Mouse (Mus musculus) cerebellum, postnatal 36 days (tissue): ENCODE data around the gene Apoa2.

Source experiments
- DNase-seq, 2 experiments: peaks; one replicate each; pipeline ENCODE4 v3.0.0; 2021 to 2022; ENCODE audit warnings: mixed read lengths in 2 of 2

Apoa2 gene

DNA sequence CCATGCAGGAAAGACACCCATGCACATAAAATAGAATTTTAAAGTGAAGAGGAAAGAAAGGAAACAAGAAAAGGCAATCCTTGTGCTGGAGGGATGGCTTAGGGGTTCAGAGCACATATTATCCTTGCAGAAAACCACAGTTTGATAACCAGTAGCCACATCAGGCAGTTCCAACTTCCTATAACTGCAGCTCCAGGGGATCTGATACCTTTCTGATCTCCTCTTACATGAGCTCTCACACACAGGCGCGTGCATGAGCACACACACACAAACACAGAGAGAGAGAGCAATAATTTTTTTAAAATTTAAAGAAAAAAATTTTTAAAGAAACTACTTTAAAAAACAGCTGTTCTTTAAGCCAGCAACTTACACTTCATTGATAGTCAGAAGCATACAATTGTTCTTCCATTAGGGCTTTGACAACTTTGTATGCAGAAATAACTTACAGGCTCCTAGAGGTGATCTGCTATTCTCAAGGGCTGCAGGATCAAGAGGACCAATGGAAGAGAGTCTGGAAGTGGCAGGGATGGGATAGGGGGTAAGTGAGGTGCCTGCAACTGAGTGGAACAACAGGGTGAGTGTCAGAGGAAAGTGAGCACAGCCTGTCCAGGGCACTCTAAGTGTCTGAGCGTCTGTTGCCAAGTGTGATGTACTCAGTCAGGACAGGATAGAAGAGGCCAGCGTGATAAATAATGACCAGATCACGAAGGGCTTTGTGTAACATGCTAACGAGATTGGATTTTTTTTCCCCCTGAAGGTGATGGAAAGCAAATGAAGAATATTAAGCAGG lies 19.0 kb upstream of the Apoa2 start:
- no peak for DNase-seq

GRCm38 (mm10) chr1:171209409-171209808 lies 15.4 kb upstream of the Apoa2 start:
- no peak for DNase-seq

DNA sequence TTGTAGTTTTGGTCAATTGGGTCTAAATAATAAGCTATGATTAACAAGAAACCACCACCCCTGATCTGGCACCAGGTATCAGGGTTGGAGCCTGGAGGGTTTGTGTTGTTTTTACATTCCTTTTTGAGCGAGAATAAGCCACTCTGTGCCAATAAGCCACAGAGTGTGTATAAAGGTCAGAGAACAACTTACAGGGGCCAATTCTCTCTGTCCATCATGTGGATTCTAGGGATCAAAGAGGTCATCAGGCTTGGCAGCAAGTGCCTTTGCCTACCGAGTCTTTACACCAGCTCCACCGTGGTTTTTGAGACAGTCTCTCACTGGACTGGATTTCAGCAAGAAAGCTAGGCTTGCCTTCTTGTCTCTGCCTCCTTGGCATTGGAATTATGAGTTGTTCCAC lies 12.0 kb upstream of the Apoa2 start:
- no peak for DNase-seq

GRCm38 (mm10) chr1:171213801-171214496 lies 10.9 kb upstream of the Apoa2 start, which contains the start of gene Nr1i3:
Nr1i3 (plus strand) TSS chr1:171213970.
- DNase-seq, result no peak

DNA sequence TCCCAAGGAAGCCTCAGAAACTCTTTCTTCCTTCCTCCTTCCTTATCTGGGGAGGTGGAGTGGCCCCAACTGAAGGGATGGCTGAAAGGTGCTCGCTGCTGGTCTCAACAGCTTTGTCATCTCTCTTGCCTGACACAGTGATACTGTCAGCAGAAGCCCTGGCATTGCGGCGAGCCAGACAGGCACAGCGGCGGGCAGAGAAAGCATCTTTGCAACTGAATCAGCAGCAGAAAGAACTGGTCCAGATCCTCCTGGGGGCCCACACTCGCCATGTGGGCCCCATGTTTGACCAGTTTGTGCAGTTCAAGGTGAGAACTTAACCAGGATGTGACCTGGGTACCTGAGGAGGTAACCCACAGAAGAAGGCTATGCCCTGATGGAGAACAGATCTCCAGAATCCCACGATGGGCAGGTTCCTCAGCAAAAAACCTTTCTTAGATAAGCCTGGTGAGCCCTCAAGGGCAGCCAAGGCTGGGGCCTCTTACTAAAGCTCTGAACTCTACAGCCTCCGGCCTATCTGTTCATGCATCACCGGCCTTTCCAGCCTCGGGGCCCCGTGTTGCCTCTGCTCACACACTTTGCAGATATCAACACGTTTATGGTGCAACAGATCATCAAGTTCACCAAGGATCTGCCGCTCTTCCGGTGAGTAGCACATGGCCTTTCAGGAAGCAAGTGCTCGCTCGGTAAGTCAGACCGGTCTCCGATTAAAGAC lies 8.5 kb upstream of the Apoa2 start:
- no peak for DNase-seq

DNA sequence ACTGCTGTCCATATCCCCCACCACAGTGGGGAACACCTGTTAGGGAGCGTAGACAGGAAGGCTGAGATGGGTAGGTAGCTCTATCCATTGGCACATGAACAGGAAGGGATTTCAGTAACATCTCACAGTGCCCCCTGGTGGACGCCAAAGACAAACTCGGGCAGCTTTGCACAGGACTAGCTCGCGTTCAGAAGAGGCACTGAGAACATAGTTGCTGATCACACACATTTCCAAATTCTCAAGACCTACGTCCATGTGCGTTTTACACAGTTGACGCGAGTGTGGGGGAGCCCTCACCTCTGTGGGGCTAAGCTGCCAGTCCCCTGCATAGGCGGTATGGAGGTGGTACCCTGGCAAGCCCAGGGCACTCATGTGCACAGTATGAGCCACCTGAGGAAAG lies 4.0 kb upstream of the Apoa2 start:
- peak; percentile 89 to 90 for DNase-seq

- peak in 1 of 2 experiments; percentile 20 for DNase-seq
These were observed 3.3 kb upstream of the Apoa2 start for GRCm38 (mm10) chr1:171221281-171222193.

DNA sequence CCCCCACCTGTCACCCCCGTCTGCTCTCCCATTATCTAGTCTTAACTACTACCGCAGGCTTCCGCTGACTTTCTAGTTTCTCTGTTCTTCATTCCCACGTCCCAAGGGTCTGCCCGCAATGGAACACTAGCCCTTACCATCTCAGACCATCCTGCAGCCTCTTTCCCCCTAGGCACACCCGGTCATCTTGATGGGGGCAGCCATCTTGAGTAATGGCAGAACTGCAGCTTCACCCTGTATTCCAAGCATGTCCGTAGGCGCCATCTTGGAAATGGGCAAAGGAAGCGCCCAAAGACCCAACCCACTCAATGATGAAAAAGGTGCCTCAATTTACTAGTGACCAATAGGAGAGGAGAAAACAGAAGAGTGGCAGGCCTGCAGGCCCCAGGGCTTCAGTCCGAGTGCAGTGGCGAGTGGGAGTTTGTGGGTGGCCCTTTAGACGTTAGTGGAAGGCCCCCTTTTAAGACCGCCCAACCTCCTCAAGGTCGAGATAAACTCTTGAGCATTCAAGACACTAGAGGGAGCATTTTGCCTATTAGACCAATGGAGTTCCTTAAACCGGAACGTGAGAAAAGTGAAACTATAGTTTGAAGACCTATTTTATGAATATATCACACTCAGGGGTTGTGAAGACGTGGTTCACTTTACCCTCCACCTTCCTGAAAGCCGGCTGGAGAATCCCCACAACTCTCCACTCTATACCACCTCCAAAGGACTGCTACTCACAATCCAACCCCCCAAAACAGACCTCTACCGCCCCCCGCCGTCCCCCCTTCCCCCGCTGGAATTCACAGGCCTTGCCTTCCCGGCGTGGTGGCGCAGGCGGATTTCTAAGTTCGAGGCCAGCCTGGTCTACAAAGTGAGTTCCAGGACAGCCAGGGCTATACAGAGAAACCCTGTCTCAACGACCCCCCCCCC lies 2.4 kb upstream of the Apoa2 start, which contains the start of gene Tomm40l:
Gene Tomm40l (minus strand): TSS at position 277 of the 918 bp plus-strand sequence.
- DNase-seq, result peak; percentile 88 to 92

- DNase-seq, result no peak
These were observed 1.7 kb upstream of the Apoa2 start for GRCm38 (mm10) chr1:171223168-171223567.

DNA sequence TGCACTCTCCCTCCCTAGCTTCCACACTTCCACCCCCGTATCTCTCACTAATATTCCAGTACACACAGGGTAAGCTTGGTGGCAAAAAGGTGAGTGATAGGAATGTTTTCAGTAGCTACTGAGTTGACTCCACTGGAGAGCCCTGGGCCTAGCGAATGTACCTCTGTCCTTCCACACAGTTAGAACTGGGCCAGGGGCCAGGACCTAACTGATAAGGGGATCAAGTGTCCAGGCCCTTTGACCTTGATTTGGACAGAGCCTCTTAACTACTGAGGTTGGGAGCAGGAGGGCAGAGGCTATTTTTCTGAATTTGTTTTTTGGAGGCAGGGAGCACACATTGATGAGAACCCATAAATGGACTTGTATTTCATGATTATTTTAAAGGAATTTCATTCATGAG lies 1.1 kb upstream of the Apoa2 start:
- DNase-seq, result no peak

DNA sequence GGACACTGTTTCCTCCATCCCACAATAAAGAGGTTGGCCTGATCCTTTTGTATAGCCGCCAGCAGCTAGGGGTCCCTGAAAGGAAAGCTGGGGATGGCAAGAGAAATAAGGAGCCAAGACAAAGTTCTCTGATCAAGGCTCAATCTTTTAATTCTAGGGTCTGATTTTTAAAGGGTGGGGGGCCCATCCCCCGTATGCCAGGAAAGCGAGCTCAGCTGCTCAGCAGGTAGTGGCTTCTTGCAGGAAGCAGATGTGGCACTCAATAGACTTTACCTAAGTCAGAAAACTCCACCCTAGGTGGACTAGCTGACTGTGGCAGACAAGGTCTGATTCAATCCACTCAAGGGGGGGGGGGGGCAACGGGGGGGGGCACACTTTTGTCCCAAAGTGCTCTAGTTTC lies 1.9 kb downstream of the Apoa2 start:
- DNase-seq, result no peak

DNA sequence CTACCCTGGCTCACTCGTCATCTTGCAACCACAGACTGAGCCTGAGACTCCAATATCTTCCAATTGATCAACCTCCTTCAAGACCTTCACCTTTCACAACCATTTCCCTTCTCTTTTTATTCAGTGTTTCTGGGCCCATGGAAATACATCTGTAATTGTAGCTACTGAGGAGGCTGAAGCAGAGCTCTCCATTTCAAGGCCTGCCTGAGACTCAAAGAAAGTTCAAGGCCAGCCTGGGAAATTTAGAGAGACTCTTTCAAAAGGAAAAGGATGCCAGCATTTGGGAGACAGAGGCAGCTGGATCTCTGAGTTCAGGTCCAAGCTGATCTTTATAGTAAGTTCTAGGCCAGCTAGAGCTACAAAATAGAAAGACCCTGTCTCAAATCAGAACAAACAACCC lies 3.0 kb downstream of the Apoa2 start:
- no peak for DNase-seq

- DNase-seq, result no peak
These were observed 4.9 kb downstream of the Apoa2 start for GRCm38 (mm10) chr1:171229750-171230149.

GRCm38 (mm10) chr1:171230215-171230614 lies 5.4 kb downstream of the Apoa2 start:
- no peak for DNase-seq

DNA sequence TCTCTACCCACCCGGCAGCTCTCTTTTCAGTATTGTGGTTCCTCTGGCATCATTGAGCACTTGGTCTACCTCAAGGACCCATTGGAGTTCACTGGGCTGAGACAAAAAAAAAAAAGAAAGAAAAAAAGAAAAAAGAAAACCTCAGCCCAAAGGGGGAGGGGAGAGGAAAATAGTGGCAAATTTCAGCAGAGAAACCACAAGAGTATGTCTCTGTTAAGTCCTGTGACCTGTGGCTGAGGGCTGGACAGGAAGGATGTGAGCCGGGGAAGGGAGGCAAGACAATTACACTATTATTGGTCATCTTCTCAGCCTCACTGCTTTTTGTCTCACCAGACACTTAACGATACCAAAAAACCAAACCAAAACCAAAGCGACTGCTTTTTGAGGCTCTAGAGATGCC lies 7.0 kb downstream of the Apoa2 start:
- DNase-seq, result no peak

DNA sequence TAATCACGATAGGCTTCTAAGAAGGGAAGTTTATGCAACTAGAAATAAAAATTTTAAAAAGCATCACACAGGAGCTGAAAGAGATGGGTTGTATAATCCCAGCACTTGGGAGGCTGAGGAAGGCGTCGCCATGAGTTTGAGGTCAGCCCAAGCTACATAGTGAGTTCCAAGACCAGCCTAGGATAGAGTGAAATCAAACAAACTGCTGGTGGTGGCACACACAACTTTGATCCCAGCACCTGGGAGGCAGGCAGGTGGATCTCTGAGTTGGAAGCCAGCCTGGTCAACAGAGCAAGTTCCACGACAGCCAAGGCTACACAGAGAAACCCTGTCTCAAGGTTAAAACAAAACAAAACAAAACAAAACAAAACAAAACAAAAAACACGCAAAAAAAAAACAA lies 7.5 kb downstream of the Apoa2 start:
- no peak for DNase-seq

DNA sequence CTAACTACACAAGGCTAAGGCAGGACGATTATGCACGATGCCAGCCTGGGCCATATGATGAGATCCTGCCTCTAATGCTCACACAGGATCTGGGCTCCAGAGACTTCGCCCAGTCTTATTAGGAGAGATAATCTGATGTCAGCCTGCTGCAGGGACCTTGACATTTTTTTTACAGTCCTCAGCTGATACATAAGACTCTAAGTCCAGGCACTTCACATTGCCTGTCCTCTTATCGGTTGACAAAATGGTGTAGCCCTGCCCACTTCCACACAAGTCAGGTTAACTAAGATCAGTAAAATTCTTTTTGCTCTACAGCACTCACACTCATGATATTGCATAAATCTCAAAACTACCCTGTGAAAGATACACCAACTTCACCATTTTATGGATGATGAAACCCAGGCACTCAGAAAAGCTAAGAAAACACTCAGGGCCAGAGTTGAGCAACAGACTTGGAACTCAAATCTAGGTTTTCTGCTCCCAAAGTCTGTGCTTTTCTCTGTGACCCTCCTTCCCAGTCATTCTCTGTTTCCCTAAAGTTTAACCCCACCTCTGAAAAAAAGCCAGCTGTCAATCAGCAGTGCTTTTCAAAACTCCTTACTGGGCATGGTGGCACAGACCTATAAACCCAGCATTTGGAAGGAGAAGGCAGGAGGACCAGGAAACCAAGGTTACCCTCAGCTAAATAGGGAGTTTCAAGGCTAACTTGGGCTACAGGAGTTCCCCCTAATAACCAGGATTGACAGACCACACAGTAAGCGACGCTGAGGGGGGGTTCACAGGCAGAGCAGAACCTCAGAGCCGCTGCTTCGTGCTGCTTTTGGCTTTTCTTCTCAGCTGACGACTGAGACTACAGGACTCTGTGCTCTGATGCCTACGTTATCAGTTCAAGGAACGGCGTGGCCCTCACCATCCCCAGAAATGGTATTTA lies 8.2 kb downstream of the Apoa2 start:
- no peak for DNase-seq

- DNase-seq, result no peak
These were observed 9.3 kb downstream of the Apoa2 start, which contains the start of gene Fcer1g for GRCm38 (mm10) chr1:171234126-171234525. Fcer1g (minus strand) TSS chr1:171234365.

DNA sequence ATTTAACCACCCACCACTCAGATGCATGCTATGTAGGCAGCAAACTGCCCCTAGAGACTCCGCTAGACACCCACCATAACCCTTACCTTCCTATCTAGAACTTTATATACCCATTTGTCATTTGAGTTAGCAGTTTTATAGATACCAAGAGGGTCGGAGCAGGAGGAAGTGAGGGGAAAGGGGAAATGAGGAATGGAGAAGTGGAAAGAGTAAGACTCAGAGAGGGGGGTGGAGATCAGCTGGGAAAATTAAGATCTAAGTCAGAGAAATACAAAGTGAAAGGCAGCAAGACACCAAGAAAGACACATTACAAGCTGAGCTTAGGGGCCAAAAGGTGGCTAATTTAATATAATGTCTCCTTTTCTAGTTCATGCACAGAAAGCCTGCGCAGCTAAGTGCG lies 9.7 kb downstream of the Apoa2 start:
- DNase-seq, result no peak

DNA sequence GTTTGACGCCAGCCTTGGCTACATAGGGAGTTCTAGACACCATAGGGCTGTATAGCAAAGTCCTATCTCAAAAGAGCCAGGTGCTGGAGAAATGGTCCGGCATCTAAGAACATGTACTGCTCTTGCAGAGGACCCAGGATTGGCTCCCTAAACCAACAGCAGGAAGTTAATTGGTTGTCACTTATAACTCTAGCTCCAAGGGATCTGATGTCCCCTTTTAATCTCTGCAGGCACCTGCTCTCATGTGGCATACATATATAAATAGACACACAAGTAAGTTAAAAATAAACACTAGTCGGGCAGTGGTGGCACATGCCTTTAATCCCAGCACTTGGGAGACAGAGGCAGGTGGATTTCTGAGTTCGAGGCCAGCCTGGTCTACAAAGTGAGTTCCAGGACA lies 10.9 kb downstream of the Apoa2 start:
- DNase-seq, result no peak
